In the genomic region with DNA sequence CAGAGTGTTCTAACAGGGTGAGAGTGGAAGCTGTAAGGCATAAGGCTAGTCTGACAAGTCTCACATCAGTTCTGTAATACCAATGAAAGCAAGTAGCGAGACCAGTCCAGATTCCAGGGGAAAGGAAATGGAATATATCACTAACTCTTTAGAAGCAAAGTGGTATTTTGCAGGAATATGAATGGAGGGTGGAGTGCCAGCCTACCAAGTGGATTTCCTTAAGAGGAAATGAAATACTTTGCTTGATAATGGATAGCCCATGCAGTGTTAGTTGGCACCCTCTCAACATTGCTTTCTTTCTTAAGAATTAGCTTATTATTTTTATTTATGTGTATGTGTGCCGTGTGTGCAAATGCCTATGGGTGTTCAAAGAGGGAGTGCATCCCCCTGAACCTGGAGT, we compare ENCODE assay signal across 12 mouse cellular contexts. TPM values are rescaled to one million over a fixed set of nuclear protein-coding genes. Genes with fewer than 3 reads are reported as not detected.
DNase-seq lines count a peak whose midpoint lies in the region; ATAC-seq lines count a peak whose summit lies in the region.
"Had no signal": no experiment of that assay in that cellular context is flagged by ENCODE, and none has a peak within 500 bp of the region (broad histone marks: within the 10 kb centered on the region; RNA-seq: fewer than 3 reads in every experiment).

No protein-coding gene starts in this region.

- peak overlapping the region; percentile 7; the same call in 1 of the 2 replicates for H3K9ac ChIP-seq in heart, embryonic 12.5 days
- no peak overlapping the region for H3K9ac ChIP-seq in liver, embryonic 12.5 days
- peak overlapping the region; percentile 23; the same call in 1 of the 2 replicates for H3K9ac ChIP-seq in stomach, embryonic 16.5 days (ENCODE audit: low read length)

- 75% methylated on average over 2 of the region's 2 CpGs for WGBS in heart, embryonic 12.5 days
- 82% methylated on average over 2 of the region's 2 CpGs for WGBS in liver, embryonic 12.5 days (ENCODE audit: insufficient replicate concordance)
- WGBS in stomach, embryonic 16.5 days: 85% methylated on average over 2 of the region's 2 CpGs

- H3K27ac ChIP-seq in heart, embryonic 12.5 days (ENCODE audit: poor library complexity, severe bottlenecking): no peak overlapping the region
- H3K27ac ChIP-seq in liver, embryonic 12.5 days: no peak overlapping the region
- no peak overlapping the region for H3K27ac ChIP-seq in stomach, embryonic 16.5 days (ENCODE audit: low read length)

- peaks cover 7% of the 10 kb centered on the region for H3K36me3 ChIP-seq in heart, embryonic 12.5 days
- H3K36me3 ChIP-seq in megakaryocyte, embryonic 14.5 days (replicated peaks; ENCODE audit: low read length): peaks cover 18% of the 10 kb centered on the region
- H3K36me3 ChIP-seq in liver, embryonic 12.5 days: peaks cover 24% of the 10 kb centered on the region
- 0 out of 2 replicates have a peak, but pooled peaks cover 2% of the 10 kb centered on the region for H3K36me3 ChIP-seq in stomach, embryonic 16.5 days (ENCODE audit: control insufficient read depth, insufficient read depth, low read length)

- no peaks in the 10 kb centered on the region for H3K9me3 ChIP-seq in heart, embryonic 12.5 days (replicated peaks)
- H3K9me3 ChIP-seq in megakaryocyte, embryonic 14.5 days: no peaks in the 10 kb centered on the region
- no peaks in the 10 kb centered on the region for H3K9me3 ChIP-seq in liver, embryonic 12.5 days (replicated peaks)
- H3K9me3 ChIP-seq in stomach, embryonic 16.5 days (replicated peaks; ENCODE audit: control insufficient read depth, low read length): no peaks in the 10 kb centered on the region

- ATAC-seq in heart, embryonic 12.5 days (ENCODE audit: insufficient number of reproducible peaks, low FRiP score): no peak
- no peak for ATAC-seq in megakaryocyte, adult 5-6 weeks (ENCODE audit: poor library complexity, severe bottlenecking)
- no peak for ATAC-seq in liver, embryonic 12.5 days
- ATAC-seq in stomach, embryonic 16.5 days (ENCODE audit: insufficient read depth, low FRiP score): no peak
- no peak for ATAC-seq in monocyte, adult 5-6 weeks (replicated peaks; ENCODE audit: insufficient number of reproducible peaks, low FRiP score, low TSS enrichment, poor library complexity, severe bottlenecking)
- ATAC-seq: forebrain, embryonic 14.5 days had no signal

- DNase-seq in heart, adult 8-10 months (ENCODE audit: low spot score): no peak
- no peak for DNase-seq in adrenal gland, adult 8-10 months
- DNase-seq: cerebellum, adult 8-10 months; gastrocnemius, postnatal 36 days had no signal

- peaks cover 7% of the 10 kb centered on the region for H3K27me3 ChIP-seq in heart, embryonic 12.5 days (replicated peaks)
- H3K27me3 ChIP-seq in megakaryocyte, embryonic 14.5 days (replicated peaks): no peaks in the 10 kb centered on the region
- peaks cover 11% of the 10 kb centered on the region for H3K27me3 ChIP-seq in liver, embryonic 12.5 days (replicated peaks)
- no peaks in the 10 kb centered on the region for H3K27me3 ChIP-seq in stomach, embryonic 16.5 days (ENCODE audit: control insufficient read depth, insufficient read depth, low read length)

- H3K4me3 ChIP-seq in heart, embryonic 12.5 days: no peak overlapping the region
- H3K4me3 ChIP-seq in megakaryocyte, embryonic 14.5 days (replicated peaks): peak overlapping the region; percentile 80
- 0 out of 2 replicates have a peak overlapping the region, but pooled peaks have one; percentile 8 for H3K4me3 ChIP-seq in liver, embryonic 12.5 days
- H3K4me3 ChIP-seq in stomach, embryonic 16.5 days (replicated peaks; ENCODE audit: low read length): no peak overlapping the region

- H3K4me1 ChIP-seq in heart, embryonic 12.5 days (replicated peaks): peaks cover 22% of the 10 kb centered on the region
- H3K4me1 ChIP-seq in megakaryocyte, embryonic 14.5 days: peaks cover 70% of the 10 kb centered on the region
- H3K4me1 ChIP-seq in liver, embryonic 12.5 days: peaks cover 30% of the 10 kb centered on the region
- H3K4me1 ChIP-seq in stomach, embryonic 16.5 days (ENCODE audit: control insufficient read depth, insufficient read depth, low read length): peaks cover 12% of the 10 kb centered on the region

- H3K4me2 ChIP-seq in heart, embryonic 12.5 days: peak overlapping the region; percentile 26; the same call in 1 of the 2 replicates
- H3K4me2 ChIP-seq in liver, embryonic 12.5 days: peak overlapping the region; percentile 90
- peak overlapping the region; percentile 40; the same call in 1 of the 2 replicates for H3K4me2 ChIP-seq in stomach, embryonic 16.5 days (ENCODE audit: low read depth, low read length)

RNA-seq across cellular contexts. Expression of gene Cops4, which starts 2.1 kb away (rescaled TPM):
- polyA plus RNA-seq in heart, embryonic 12.5 days (2016; fragmentation: Nextera tagmentation; extraction: Ambion mirVana): 146 and 153 TPM in 2 replicates
- 10 to 100 TPM; 82.5 to 94.0 (median 93.0) TPM for total RNA-seq in heart, adult 8-10 months (2022)
- polyA plus RNA-seq in megakaryocyte, embryonic 14.5 days (2012; ENCODE audit: insufficient read depth, low replicate concordance): 2.9 and 14.4 TPM in 2 replicates
- 45.6 and 56.6 TPM in 2 replicates for total RNA-seq in megakaryocyte, adult 5-6 weeks (2015)
- 81.4 and 81.5 TPM in 2 replicates for total RNA-seq in megakaryocyte, adult 5-6 weeks (2017)
- 108 and 114 TPM in 2 replicates for polyA plus RNA-seq in liver, embryonic 12.5 days (2016; fragmentation: Nextera tagmentation; extraction: Ambion mirVana)
- 163 and 168 TPM in 2 replicates for polyA plus RNA-seq in stomach, embryonic 16.5 days (2015; fragmentation: Nextera tagmentation; extraction: Ambion mirVana)
- 71.7 to 79.2 TPM (median 74.8 TPM) in 3 replicates for total RNA-seq in monocyte, adult 5-6 weeks (2017)
- 10 to 100 TPM; 77.6 to 83.4 (median 80.5) TPM for total RNA-seq in adrenal gland, adult 8-10 months (2022)

RNA-seq across cellular contexts. Expression of gene Lin54, which starts 19.8 kb away (rescaled TPM):
- polyA plus RNA-seq in heart, embryonic 12.5 days (2016; fragmentation: Nextera tagmentation; extraction: Ambion mirVana): 14.4 and 14.6 TPM in 2 replicates
- 10 to 100 TPM in 1 of 4 experiments, 1 to 10 TPM in 3; 7.3 to 10.3 (median 7.6) TPM for total RNA-seq in heart, adult 8-10 months (2022)
- 0.39 TPM in 1 of 2 replicates, not detected in the other for polyA plus RNA-seq in megakaryocyte, embryonic 14.5 days (2012; ENCODE audit: insufficient read depth, low replicate concordance)
- total RNA-seq in megakaryocyte, adult 5-6 weeks (2015): 36.7 and 39.9 TPM in 2 replicates
- total RNA-seq in megakaryocyte, adult 5-6 weeks (2017): 42.2 and 45.1 TPM in 2 replicates
- polyA plus RNA-seq in liver, embryonic 12.5 days (2016; fragmentation: Nextera tagmentation; extraction: Ambion mirVana): 15.0 and 16.5 TPM in 2 replicates
- polyA plus RNA-seq in stomach, embryonic 16.5 days (2015; fragmentation: Nextera tagmentation; extraction: Ambion mirVana): 11.3 and 12.7 TPM in 2 replicates
- 29.8 to 43.7 TPM (median 33.5 TPM) in 3 replicates for total RNA-seq in monocyte, adult 5-6 weeks (2017)
- 10 to 100 TPM in 3 of 4 experiments, 1 to 10 TPM in 1; 9.6 to 14.9 (median 10.3) TPM for total RNA-seq in adrenal gland, adult 8-10 months (2022)

RNA-seq across cellular contexts. Expression of gene Plac8, which starts 51.8 kb away (rescaled TPM):
- 3.8 and 4.5 TPM in 2 replicates for polyA plus RNA-seq in heart, embryonic 12.5 days (2016; fragmentation: Nextera tagmentation; extraction: Ambion mirVana)
- 1 to 10 TPM in 3 of 4 experiments, under 1 TPM in 1; 0.50 to 2.1 (median 1.1) TPM for total RNA-seq in heart, adult 8-10 months (2022)
- 6.4 TPM in 1 of 2 replicates, not detected in the other for polyA plus RNA-seq in megakaryocyte, embryonic 14.5 days (2012; ENCODE audit: insufficient read depth, low replicate concordance)
- 1,942 and 2,045 TPM in 2 replicates for total RNA-seq in megakaryocyte, adult 5-6 weeks (2015)
- total RNA-seq in megakaryocyte, adult 5-6 weeks (2017): 1,369 and 1,731 TPM in 2 replicates
- polyA plus RNA-seq in liver, embryonic 12.5 days (2016; fragmentation: Nextera tagmentation; extraction: Ambion mirVana): 32.2 and 35.8 TPM in 2 replicates
- 226 and 255 TPM in 2 replicates for polyA plus RNA-seq in stomach, embryonic 16.5 days (2015; fragmentation: Nextera tagmentation; extraction: Ambion mirVana)
- 887 to 1,580 TPM (median 1,277 TPM) in 3 replicates for total RNA-seq in monocyte, adult 5-6 weeks (2017)
- 10 to 100 TPM in 2 of 4 experiments, 1 to 10 TPM in 2; 7.7 to 12.0 (median 10.2) TPM for total RNA-seq in adrenal gland, adult 8-10 months (2022)
- total RNA-seq: gastrocnemius, postnatal 36 days; layer of hippocampus, adult 8-10 months had no signal

Comparison
In these comparisons a context has a peak if more than half of its experiments do, and no peak if none do; other contexts are left out.
1. H3K4me2 ChIP-seq: peak in every context shown above with its lines; median percentile 90 in liver, embryonic 12.5 days; 40 in stomach, embryonic 16.5 days; 26 in heart, embryonic 12.5 days.
2. H3K4me3 ChIP-seq: peak in megakaryocyte, embryonic 14.5 days (single experiment) and liver, embryonic 12.5 days (single experiment); none in heart, embryonic 12.5 days (single experiment) and stomach, embryonic 16.5 days (single experiment).
3. RNA of gene Plac8, which starts 51.8 kb away (total RNA-seq): 1,369 to 2,045 TPM in megakaryocyte, adult 5-6 weeks and 887 to 1,580 TPM in monocyte, adult 5-6 weeks; 7.7 to 12.0 TPM in adrenal gland, adult 8-10 months and 0.50 to 2.1 TPM in heart, adult 8-10 months; every median in the first group is over 10 times any median in the second.